Mouse (Mus musculus) embryonic facial prominence, embryonic 15.5 days (tissue): ENCODE results near the gene Pex14. TPM values are rescaled to one million over a fixed set of nuclear protein-coding genes. Genes with fewer than 3 reads are reported as not detected.
A peak's percentile ranks its signal among the peaks of the same experiment; 100 is the strongest.

Source experiments
- ATAC-seq: fragments of 200-750 bp; cut with Nextera tagmentation; 2 replicates; pipeline ENCODE4 v1.8.0; 2017; ENCODE audit warnings: low read depth, moderate TSS enrichment; ENCODE audit not compliant: insufficient number of reproducible peaks, low FRiP score, low TSS enrichment
- H3K27ac ChIP-seq: fragments of 300-500 bp; sonication (generic); replicated peaks from 2 replicates; pipeline ENCODE4 v1.5.1; 2015; ENCODE audit warnings: mild to moderate bottlenecking, inconsistent platforms
- H3K27me3 ChIP-seq: fragments of 300-500 bp; sonication (generic); 2 replicates; pipeline ENCODE4 v1.6.1; 2015; ENCODE audit warnings: inconsistent platforms
- H3K36me3 ChIP-seq: fragments of 300-500 bp; sonication (generic); 2 replicates; pipeline ENCODE4 v1.6.1; 2015; ENCODE audit warnings: mild to moderate bottlenecking, inconsistent platforms
- H3K4me1 ChIP-seq: fragments of 300-500 bp; sonication (generic); 2 replicates; pipeline ENCODE4 v1.6.1; 2015; ENCODE audit warnings: inconsistent platforms
- H3K4me2 ChIP-seq: fragments of 300-500 bp; sonication (generic); replicated peaks from 2 replicates; pipeline ENCODE4 v1.6.1; 2015; ENCODE audit warnings: mild to moderate bottlenecking, inconsistent platforms
- H3K4me3 ChIP-seq: fragments of 300-500 bp; sonication (generic); replicated peaks from 2 replicates; pipeline ENCODE4 v1.5.1; 2015; ENCODE audit warnings: mild to moderate bottlenecking, inconsistent platforms
- H3K9ac ChIP-seq: fragments of 300-500 bp; sonication (generic); 2 replicates; pipeline ENCODE4 v1.6.1; 2015; ENCODE audit warnings: inconsistent platforms
- H3K9me3 ChIP-seq: fragments of 300-500 bp; sonication (generic); replicated peaks from 2 replicates; pipeline ENCODE4 v1.6.1; 2016; ENCODE audit warnings: inconsistent platforms
- WGBS: fragments of 180-500 bp; shearing (Covaris S2); methylation state at CpG from one replicate; pipeline ENCODE4 v1.1.7; 2015; 5-methylcytosine and 5-hydroxymethylcytosine counted together
- polyA plus RNA-seq: library from polyadenylated mRNA; unstranded; fragments of >200 nt; fragmentation: Nextera tagmentation; extraction: Ambion mirVana; gene quantifications from 2 replicates; pipeline ENCODE4 v1.2.1, GENCODE M21; 2015

Pex14 gene
- polyA plus RNA-seq, 1 experiment from 2014 or later = 49.4 TPM

DNA sequence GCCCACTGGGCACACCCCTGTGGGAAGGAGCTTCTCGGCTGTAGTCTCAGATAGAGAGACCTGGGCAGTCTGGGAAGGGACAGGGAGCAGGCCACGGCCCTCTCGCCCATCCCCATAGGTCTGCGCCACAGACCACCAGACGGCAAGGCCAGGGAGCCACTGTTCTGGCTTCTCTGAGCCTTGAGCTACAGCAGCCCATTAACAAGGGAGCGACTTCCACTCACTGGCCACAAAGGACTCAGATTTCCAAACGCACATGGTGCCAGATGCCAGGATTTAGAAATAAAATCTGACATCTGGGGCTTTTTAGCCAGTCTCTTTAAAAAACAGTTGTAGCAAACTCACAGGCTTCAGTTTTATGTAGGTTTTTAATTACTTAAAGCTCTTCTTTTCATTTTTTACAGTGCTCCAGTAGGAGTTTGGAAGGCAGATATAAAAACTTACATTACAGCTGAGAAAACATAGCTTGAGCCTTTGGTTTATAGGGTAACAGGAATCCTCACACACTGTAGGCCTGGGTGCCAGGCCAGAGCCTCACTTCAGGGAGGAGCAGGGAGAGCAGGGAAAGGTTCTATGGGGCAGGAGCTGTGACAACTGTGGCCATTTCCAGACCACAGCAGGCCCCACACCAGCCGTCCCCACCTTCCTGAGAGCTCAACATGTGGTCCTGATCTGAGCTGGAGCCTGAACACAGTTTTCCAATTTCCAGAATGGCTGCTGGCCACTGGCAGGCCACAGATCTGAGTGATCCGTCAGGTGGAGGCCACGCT, 134.9 kb downstream of the Pex14 start:
- Histone ChIP-seq H3K27ac (peak overlapping the region; percentile 17), H3K36me3 (peaks cover 28% of the 10 kb centered on the region), H3K9ac (no peak overlapping the region), H3K4me1 (peaks cover 41% of the 10 kb centered on the region), H3K9me3 (no peaks in the 10 kb centered on the region), H3K4me2 (no peak overlapping the region), H3K27me3 (peaks cover 19% of the 10 kb centered on the region; the same call in 1 of the 2 replicates), H3K4me3 (no peak overlapping the region)
- 38% methylated on average over 10 of the region's 10 CpGs for WGBS
- 0 out of 2 replicates have a peak, but pooled peaks have one; percentile 5 for ATAC-seq

GRCm38 (mm10) chr4:148962096-148962495, 137.6 kb downstream of the Pex14 start:
- WGBS = 96% methylated on average over 1 of the region's 1 CpGs
- H3K27me3 ChIP-seq = peaks cover 10% of the 10 kb centered on the region
- peaks cover 24% of the 10 kb centered on the region for H3K4me1 ChIP-seq

GRCm38 (mm10) chr4:148961081-148961480, 138.6 kb downstream of the Pex14 start:
- Histone ChIP-seq H3K9me3 (no peaks in the 10 kb centered on the region), H3K9ac (no peak overlapping the region), H3K4me2 (no peak overlapping the region), H3K4me3 (no peak overlapping the region), H3K27me3 (peaks cover 4% of the 10 kb centered on the region), H3K27ac (no peak overlapping the region), H3K36me3 (peaks cover 31% of the 10 kb centered on the region), H3K4me1 (peaks cover 29% of the 10 kb centered on the region)
- ATAC-seq = no peak
- 89% methylated on average over 19 of the region's 19 CpGs for WGBS

More at GRCm38 (mm10) chr4:148962096-148962495, 137.6 kb downstream of the Pex14 start:
- H3K9ac ChIP-seq = no peak overlapping the region
- H3K9me3 ChIP-seq = no peaks in the 10 kb centered on the region
- H3K27ac ChIP-seq = no peak overlapping the region
- H3K4me3 ChIP-seq = no peak overlapping the region
- H3K36me3 ChIP-seq = peaks cover 31% of the 10 kb centered on the region
- ATAC-seq = no peak
- no peak overlapping the region for H3K4me2 ChIP-seq

- WGBS = 74% methylated on average over 12 of the region's 12 CpGs
- Histone ChIP-seq H3K4me3 (no peak overlapping the region), H3K36me3 (peaks cover 31% of the 10 kb centered on the region), H3K27ac (no peak overlapping the region), H3K9me3 (no peaks in the 10 kb centered on the region), H3K27me3 (peaks cover 7% of the 10 kb centered on the region), H3K4me2 (no peak overlapping the region), H3K4me1 (peaks cover 29% of the 10 kb centered on the region), H3K9ac (no peak overlapping the region)
- ATAC-seq = no peak
Observed at GRCm38 (mm10) chr4:148960011-148960410, 139.7 kb downstream of the Pex14 start.

- WGBS = 70% methylated on average over 14 of the region's 14 CpGs
Observed at GRCm38 (mm10) chr4:148955131-148955813, 144.4 kb downstream of the Pex14 start.

GRCm38 (mm10) chr4:148952328-148953222, 147.1 kb downstream of the Pex14 start:
- no peak overlapping the region for H3K27ac ChIP-seq
- peaks cover 64% of the 10 kb centered on the region for H3K27me3 ChIP-seq
- H3K4me2 ChIP-seq = peak overlapping the region; percentile 68
- no peaks in the 10 kb centered on the region for H3K9me3 ChIP-seq
- no peak for ATAC-seq
- no peak overlapping the region for H3K9ac ChIP-seq
- peak overlapping the region; percentile 32 for H3K4me3 ChIP-seq
- 5% methylated on average over 62 of the region's 69 CpGs for WGBS
- 0 out of 2 replicates have a peak, but pooled peaks cover 5% of the 10 kb centered on the region for H3K36me3 ChIP-seq
- H3K4me1 ChIP-seq = peaks cover 71% of the 10 kb centered on the region

More at GRCm38 (mm10) chr4:148955131-148955813, 144.4 kb downstream of the Pex14 start:
- 0 out of 2 replicates have a peak, but pooled peaks have one; percentile 17 for ATAC-seq
- peaks cover 49% of the 10 kb centered on the region for H3K4me1 ChIP-seq
- no peaks in the 10 kb centered on the region for H3K9me3 ChIP-seq
- no peak overlapping the region for H3K4me2 ChIP-seq
- H3K27ac ChIP-seq = peak overlapping the region; percentile 41
- H3K36me3 ChIP-seq = peaks cover 13% of the 10 kb centered on the region
- no peak overlapping the region for H3K4me3 ChIP-seq
- H3K27me3 ChIP-seq = peaks cover 42% of the 10 kb centered on the region
- H3K9ac ChIP-seq = no peak overlapping the region

DNA sequence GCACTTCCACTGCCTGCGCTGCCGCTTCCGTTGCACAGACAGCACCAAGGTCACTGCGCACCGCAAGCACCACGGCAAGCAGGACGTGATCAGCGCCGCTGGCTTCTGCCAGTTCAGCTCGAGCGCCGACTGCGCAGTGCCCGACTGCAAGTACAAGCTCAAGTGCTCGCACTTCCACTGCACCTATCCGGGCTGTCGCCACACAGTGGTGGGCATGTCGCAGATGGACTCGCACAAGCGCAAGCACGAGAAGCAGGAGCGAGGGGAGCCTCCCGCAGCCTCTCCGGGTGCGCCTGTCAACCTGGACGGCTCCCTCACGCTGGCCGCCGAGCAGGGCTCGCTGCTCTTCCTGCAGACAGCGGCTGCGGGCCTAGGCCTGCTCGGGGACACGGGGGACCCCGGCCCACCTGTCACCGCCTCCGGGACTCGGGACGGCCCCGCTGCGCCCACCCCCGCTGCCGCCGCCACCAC, 147.8 kb downstream of the Pex14 start:
- 0 out of 2 replicates have a peak, but pooled peaks cover 5% of the 10 kb centered on the region for H3K36me3 ChIP-seq
- WGBS = 5% methylated on average over 44 of the region's 44 CpGs
- H3K4me2 ChIP-seq = peak overlapping the region; percentile 68
- peak overlapping the region; percentile 32 for H3K4me3 ChIP-seq
- H3K27me3 ChIP-seq = peaks cover 64% of the 10 kb centered on the region
- ATAC-seq = no peak
- H3K27ac ChIP-seq = no peak overlapping the region
- peaks cover 78% of the 10 kb centered on the region for H3K4me1 ChIP-seq
- H3K9me3 ChIP-seq = no peaks in the 10 kb centered on the region
- no peak overlapping the region for H3K9ac ChIP-seq

DNA sequence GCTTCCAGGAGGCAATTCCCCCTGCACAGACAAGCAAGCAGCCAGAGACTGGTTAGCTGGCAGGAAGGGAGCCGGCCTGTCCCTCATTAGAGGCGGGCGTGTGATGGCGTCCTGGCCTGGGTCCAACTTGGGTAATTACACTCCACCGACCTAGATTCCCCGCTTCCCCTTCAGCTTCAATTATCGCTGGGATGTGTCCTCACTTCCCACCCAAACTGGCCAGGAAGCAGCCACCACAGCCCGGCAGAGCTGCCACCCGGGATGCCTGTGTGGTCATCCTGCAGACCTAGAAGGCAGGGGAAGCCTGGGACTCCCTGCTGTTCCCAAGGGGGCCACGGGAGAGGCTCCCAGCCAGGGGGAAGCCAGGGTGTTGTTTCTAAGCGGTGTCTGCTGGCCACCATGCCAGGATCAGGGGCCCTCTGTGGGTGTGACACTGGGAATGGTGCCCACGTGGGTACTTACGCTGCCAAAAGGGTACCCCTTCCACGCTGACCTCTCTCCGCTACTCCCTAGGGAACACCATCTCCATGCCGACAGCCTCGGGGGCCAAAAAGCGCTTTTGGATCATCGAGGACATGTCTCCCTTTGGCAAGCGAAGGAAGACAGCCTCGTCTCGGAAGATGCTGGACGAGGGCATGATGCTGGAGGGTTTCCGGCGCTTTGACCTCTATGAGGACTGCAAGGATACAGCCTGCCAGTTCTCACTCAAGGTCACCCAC, 148.6 kb downstream of the Pex14 start:
- Histone ChIP-seq H3K4me2 (peak overlapping the region; percentile 68), H3K27me3 (peaks cover 64% of the 10 kb centered on the region), H3K9ac (no peak overlapping the region), H3K4me1 (peaks cover 72% of the 10 kb centered on the region), H3K27ac (peak overlapping the region; percentile 31; the same call in 1 of the 2 replicates), H3K9me3 (no peaks in the 10 kb centered on the region), H3K4me3 (no peak overlapping the region), H3K36me3 (0 out of 2 replicates have a peak, but pooled peaks cover 5% of the 10 kb centered on the region)
- ATAC-seq = peak; percentile 39; the same call in 1 of the 2 replicates
- WGBS = 22% methylated on average over 25 of the region's 25 CpGs

- Histone ChIP-seq H3K27ac (no peak overlapping the region), H3K4me3 (no peak overlapping the region), H3K4me1 (peaks cover 70% of the 10 kb centered on the region), H3K9me3 (no peaks in the 10 kb centered on the region), H3K36me3 (0 out of 2 replicates have a peak, but pooled peaks cover 5% of the 10 kb centered on the region), H3K9ac (no peak overlapping the region), H3K4me2 (no peak overlapping the region), H3K27me3 (peaks cover 64% of the 10 kb centered on the region)
- no peak for ATAC-seq
- WGBS = 51% methylated on average over 6 of the region's 6 CpGs
Observed at GRCm38 (mm10) chr4:148950487-148950886, 149.2 kb downstream of the Pex14 start.

DNA sequence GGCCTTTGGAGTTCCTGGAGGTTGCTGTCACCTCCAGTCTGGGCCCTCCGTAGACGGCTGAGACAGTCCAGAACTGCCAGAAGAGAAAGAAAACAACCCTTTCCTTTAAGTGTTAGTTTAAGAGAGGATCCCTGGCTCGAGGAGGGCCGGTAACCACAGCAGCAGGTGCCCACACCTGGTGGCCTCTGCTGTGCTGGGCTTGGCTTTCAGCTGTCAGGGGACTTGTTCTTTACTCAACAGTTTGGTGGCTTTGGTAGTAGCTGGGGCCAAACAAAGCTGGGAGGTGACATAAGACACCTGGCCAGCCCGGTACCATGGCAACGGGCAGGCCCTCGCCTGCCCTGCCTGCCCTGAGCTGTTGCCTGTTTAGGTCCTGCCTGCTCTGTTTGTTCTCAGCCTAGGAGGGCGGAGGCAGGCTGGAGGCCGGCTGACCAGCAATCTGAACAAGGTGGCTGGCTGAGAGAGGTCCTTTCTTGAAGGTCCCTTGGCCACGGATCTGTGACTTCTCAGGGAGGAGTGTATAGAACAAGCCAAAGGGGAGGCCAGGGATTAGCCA, 151.8 kb downstream of the Pex14 start:
- no peak overlapping the region for H3K4me2 ChIP-seq
- H3K9me3 ChIP-seq = no peaks in the 10 kb centered on the region
- peaks cover 48% of the 10 kb centered on the region for H3K27me3 ChIP-seq
- H3K4me3 ChIP-seq = no peak overlapping the region
- peaks cover 66% of the 10 kb centered on the region for H3K4me1 ChIP-seq
- 0 out of 2 replicates have a peak, but pooled peaks have one; percentile 6 for ATAC-seq
- H3K9ac ChIP-seq = no peak overlapping the region
- no peak overlapping the region; the same call in 1 of the 2 replicates for H3K27ac ChIP-seq
- WGBS = 54% methylated on average over 10 of the region's 10 CpGs
- no peaks in the 10 kb centered on the region for H3K36me3 ChIP-seq
